Mouse (Mus musculus) liver, adult 2 months (tissue): Measurements from ENCODE around the gene Sapcd1.

Experiments used
- CTCF ChIP-seq: fragments of 200-500 bp; IDR thresholded peaks from 2 replicates; pipeline ENCODE4 v1.5.1; 2011; ENCODE audit warnings: low read depth, low read length, control low read depth
- POLR2A ChIP-seq: fragments of 200-500 bp; IDR thresholded peaks from 2 replicates; pipeline ENCODE4 v1.6.1; 2011; ENCODE audit warnings: low read length, control low read depth; ENCODE audit not compliant: insufficient read depth; ENCODE audit errors: extremely low read depth

DNA sequence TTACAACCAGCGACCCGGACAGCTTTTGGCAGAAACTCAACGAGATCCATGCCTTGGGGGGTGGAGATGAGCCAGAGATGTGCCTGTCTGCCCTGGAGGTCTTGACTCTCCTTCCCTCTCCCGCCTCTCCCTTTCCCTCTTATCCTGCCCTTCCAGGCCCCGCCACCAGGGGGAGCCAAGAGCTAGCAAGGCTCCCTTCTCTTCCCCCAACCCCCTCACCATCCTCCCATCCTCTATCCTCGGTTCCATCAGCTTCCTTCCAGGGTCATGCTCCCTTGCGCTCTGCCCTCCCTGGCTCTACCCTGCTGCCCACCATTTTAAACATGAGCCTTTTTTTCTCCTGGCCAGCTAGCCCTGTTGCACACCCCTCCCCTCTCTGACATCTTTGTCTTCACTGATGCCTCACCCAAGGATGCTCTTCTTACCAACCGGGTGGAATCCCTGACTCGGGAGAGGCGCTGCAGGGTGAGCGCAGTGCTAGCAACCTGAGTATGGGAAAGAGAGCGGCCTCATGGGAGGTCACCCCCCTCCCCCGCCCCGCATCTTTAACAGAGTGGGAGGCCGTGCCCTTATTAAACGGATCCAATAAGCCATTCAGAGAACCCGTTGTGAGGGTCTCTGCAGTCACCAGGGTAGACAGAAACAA lies 6.5 kb downstream of the Sapcd1 start:
- TF ChIP-seq POLR2A, result no peak
- peak; percentile 99 for TF ChIP-seq CTCF
